Mouse (Mus musculus) kidney, adult 2 months (tissue): Measurements from ENCODE around the gene Abat.
"Not testable (repeated sequence)": the region's sequence is repeated elsewhere in the genome, so short reads cannot be mapped to it uniquely, and the experiment has no call there.

Experiments used
- CTCF ChIP-seq: fragments of 200-500 bp; conservative IDR thresholded peaks from 2 replicates; pipeline ENCODE4 v1.5.1; 2011; ENCODE audit warnings: low read depth, mild to moderate bottlenecking, control low read depth, low read length, moderate library complexity, mixed read lengths; ENCODE audit not compliant: insufficient read depth, insufficient read length
- POLR2A ChIP-seq: fragments of 200-500 bp; IDR thresholded peaks from one replicate; pipeline ENCODE4 v1.6.1; 2011; ENCODE audit warnings: low read depth, low read length, control low read depth

GRCm38 (mm10) chr16:8561101-8561500 is 47.9 kb downstream of the Abat start:
- TF ChIP-seq POLR2A, CTCF: not testable (repeated sequence)
